Mouse (Mus musculus) right cerebral cortex, postnatal 36 days (tissue): ENCODE data around the gene Rasgrp2.

ENCODE experiments used
- DNase-seq, 2 experiments: peaks; one replicate each; pipeline ENCODE4 v3.0.0; 2022; ENCODE audit warnings: low spot score in 2 of 2, mixed read lengths in 1 of 2

The Rasgrp2 gene

DNA sequence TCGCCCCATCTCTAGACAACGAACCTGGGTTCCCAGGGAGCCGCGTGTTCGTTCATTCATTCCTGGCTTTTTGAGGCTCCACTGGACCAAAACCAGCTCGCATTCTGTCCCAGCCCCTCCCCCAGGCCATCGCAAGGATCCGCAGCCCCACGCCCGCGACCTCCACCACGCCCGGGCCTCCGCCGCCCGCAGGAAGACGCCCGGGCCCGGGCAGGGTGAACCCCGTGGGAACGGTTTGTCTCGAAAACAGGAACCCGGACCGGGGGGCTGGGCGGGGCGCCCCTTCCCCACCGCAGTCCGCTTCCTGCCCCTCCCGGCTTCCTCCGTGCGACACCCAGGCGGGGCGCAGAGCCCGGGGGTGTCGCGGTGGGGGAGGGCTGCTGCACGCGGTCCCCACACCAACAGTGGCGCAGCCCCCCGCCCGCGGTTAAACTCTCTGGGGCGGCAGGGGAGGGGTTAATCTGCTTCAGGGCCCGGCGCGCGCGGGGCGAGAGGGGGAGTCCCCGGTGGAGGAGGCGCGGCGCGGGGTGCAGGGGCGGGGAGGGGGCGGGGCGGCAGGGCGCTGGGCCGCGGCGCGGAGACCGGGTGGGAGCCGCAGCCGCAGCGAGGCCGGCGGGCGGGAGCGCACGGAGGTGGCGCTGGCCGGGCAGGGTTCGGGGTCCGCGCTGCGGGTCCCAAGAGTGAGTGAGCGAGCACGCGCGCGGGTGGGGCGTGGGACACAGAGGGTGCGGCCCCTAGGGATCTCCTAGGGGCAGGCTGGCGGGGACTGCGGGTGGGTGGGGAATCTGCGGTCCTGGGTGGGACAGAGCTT is at the start of gene Rasgrp2:
Gene Rasgrp2, plus strand, starts transcription at position 56 of the 811 bp plus-strand sequence.
- no peak for DNase-seq

DNA sequence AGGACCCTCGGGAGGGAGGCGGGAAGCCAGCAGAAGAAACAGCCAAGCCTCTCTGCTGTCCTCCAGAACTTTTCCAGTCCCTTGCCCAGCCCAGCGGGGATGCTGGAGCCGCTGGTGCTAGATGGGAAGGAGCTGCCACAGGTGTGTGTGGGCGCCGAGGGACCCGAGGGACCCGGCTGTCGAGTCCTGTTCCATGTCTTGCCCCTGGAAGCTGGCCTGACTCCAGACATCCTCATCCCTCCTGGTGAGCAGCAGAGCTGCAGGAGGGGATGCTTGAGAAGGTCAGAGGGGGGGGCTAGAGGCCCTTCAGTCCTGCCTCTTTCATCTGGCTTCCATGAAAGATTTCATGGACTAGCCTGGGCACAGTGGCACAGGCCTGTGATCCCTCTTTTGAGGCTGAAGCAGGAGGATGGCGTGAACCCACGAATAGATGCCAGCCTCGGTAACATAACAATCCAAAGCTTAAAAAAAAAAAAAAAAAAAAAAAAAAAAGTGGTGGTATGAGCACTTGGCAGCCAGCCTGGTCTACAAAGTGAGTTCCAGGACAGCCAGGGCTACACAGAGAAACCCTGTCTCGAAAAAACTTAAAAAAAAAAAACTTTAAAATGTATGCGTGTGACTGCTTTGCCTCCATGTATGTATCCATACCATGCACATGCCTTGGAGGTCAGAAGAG is 47.6 kb upstream of the Rasgrp2 start:
- no peak for DNase-seq

DNA sequence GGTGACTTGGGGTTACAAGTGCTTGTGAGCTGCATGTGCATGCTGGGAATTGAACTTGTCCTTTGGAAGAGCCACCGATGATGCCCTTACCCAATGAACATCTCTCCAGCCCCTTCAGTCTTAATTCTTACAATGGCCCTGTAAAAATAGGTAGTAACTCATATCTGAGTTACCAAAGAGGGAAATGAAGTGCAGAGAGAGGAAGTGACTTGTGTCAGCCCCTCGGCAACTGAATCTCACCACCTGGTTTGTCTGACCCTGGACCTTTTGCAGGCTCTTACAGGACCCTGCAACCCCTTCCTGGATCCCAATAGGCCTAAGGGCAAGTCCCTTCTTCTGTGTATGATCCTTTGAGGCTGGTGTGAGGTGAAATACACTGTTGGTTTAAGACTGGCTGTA is 47.0 kb upstream of the Rasgrp2 start:
- no peak for DNase-seq

DNA sequence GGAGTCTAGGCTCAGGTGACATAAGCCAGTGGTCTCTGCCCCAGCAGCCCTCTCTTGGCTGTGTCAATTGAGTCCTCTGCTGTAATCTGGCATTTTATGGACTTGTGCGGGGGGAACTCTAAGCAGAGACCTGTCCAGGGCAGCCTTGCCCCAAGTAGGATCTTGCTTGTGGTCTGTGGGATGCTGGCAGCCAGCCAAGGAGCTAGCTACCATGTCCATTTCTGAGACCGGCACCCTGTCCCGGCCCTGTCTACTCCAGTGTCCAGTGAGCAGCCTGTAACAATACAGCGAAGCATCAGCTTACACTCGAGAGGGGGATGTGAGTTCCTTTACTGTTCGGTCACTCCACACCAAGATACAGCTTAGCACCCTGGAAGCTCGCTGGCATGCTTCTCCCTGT is 45.1 kb upstream of the Rasgrp2 start:
- no peak for DNase-seq

DNA sequence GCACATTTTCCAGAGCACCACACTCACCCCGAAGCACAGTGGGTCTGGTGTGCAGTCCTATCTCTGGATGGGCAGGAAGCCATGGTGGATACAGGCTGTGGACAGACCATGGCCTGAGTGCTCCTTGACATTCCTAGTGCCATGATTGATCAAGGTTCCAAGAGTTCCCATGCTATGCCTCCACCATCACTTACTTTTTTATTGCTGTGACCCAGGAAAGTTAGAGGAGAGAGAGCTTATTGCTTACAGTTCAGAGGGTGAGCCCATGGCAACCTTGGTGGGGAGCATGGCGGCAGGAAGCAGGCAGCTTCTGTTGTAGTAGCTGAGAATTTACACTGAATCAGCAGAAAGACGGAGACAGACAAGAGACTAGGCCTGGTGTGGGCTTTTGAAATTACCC is 37.8 kb upstream of the Rasgrp2 start:
- no peak for DNase-seq

GRCm38 (mm10) chr19:6363091-6363410 is 36.1 kb upstream of the Rasgrp2 start:
- DNase-seq: no peak

DNA sequence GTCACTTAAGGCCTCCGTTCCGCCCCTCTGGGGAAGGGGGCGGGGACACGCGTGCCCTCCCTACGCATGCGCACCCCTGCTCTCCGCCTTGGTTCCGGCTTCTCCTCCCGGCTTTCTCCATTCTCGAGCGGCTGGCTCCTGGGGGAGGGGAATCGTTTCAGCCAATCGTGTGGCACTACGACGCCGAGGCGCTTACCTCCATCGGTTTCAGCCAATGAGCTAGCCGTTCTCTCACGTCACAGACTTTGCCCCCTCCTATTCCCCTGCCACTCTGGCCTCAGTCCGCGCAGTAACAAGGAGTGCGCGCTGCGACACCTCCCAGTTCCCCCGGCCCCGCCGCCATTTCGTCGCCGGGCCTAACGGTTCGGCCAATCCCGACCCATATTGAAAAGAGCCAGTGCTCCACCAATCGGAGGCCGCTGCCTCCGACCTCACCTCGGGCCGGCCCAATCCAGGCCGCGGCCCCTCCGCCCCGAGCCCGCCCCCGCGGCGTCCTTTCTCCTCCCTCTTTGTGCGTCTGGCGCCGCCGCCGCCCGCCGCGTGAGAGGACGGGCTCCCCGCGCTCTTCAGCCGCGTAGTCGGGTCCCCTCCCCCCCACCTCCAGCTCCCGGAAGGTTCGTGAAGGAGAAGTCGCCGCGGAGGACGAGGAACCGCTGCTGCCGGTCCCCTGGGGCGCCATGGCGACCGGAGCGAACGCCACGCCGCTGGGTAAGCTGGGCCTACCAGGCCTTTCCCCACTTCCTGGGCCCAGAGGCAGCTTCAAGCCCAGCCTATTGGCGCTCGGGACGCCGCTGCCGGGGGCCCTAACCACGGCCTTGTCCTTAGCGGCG is 35.5 kb upstream of the Rasgrp2 start, which contains the start of gene Sf1:
Gene Sf1, plus strand, starts transcription at position 280 of the 830 bp plus-strand sequence.
- peak; percentile 100 for DNase-seq

DNA sequence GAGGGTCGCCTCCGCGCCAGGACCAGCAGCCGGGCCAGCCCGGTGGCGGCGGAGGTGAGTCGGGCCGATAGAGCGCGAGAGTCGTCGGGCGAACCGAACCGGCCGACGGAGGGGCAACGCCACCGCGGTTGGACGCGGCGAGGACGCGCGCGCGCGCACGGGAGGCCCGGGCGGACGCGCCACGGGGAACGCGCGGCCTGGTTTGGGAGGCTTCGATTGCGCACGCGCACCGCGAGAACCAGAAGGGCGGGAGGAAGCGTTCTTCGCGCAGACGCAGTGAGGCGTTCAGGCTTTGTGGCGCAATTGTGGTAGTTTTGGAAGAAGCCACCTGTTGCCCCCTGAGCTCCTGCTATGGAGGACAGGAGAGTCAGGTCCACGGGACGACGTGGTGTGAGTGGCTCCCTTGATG is 34.8 kb upstream of the Rasgrp2 start:
- DNase-seq: peak; percentile 84 to 85

DNA sequence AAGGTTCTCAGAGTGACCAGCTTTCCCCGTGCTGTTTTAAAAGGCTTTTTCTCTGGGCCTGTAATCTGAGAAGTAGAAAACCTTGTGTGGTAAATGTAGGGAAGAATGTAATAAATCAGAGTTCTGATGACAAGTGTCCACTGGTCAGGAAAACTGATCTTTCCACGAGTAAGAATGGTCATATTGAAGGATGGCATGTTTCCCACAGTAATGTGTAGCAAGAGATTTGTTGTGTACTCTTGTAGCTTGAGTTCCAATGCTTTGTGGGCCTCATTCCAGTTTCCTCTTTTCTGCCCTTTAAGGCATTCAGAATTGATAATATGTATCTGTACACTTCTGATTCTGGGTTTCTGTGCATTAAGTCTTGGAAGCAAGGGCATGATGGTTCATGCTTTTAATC is 34.3 kb upstream of the Rasgrp2 start:
- no peak for DNase-seq

DNA sequence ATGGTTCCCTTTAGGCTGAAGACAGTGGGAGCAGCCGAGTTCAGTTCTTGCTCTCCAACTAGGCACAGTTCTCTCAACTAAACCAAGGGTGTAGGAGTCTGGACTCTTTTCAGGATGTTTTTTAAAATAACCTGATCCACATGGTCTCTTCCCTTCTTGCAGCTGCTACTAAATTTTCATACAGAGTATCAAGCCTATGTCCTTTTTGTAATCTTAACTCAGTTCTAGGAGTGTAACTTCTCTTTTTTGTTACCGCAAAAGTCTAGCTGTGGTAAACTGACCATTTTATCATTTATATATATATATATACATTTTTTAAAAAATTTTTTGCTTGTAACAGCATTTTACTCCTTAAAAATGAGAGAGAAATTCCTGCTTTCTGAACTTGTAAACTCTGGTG is 29.0 kb upstream of the Rasgrp2 start:
- no peak for DNase-seq

- no peak for DNase-seq
Measured at GRCm38 (mm10) chr19:6372433-6372832, 26.7 kb upstream of the Rasgrp2 start.

DNA sequence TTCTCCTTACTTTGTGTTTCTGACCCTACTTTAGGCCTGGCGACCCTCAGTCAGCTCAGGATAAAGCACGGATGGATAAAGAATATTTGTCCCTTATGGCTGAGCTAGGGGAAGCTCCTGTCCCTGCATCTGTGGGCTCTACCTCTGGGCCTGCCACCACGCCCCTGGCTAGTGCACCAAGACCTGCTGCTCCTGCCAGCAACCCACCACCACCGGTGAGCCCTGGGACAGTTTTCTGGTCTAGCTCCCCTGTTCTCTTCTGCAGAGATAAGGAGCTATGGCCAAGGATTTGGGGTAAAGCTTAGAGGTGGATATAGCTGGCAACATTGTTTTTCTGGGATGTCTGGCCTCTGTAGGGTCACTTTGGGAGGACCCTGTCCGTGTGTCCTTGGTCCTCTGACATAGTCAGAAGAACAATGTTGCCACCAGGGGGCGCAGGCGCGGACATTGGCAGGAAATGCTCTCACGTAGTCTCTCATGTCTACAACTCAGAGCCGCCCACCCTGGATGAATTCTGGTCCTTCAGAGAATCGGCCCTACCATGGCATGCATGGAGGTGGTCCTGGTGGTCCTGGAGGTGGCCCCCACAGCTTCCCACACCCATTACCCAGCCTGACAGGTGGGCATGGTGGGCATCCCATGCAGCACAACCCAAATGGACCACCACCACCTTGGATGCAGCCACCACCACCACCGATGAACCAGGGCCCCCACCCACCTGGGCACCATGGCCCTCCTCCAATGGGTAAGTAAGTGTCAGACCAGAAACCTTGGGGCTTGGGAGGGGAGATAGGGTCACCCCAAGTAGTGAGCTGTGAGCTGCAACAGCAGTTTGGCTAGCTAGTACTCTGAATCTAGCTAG is 25.4 kb upstream of the Rasgrp2 start:
- peak in 1 of 2 experiments; percentile 56 for DNase-seq

- no peak for DNase-seq
Measured at GRCm38 (mm10) chr19:6374571-6374970, 24.6 kb upstream of the Rasgrp2 start.

DNA sequence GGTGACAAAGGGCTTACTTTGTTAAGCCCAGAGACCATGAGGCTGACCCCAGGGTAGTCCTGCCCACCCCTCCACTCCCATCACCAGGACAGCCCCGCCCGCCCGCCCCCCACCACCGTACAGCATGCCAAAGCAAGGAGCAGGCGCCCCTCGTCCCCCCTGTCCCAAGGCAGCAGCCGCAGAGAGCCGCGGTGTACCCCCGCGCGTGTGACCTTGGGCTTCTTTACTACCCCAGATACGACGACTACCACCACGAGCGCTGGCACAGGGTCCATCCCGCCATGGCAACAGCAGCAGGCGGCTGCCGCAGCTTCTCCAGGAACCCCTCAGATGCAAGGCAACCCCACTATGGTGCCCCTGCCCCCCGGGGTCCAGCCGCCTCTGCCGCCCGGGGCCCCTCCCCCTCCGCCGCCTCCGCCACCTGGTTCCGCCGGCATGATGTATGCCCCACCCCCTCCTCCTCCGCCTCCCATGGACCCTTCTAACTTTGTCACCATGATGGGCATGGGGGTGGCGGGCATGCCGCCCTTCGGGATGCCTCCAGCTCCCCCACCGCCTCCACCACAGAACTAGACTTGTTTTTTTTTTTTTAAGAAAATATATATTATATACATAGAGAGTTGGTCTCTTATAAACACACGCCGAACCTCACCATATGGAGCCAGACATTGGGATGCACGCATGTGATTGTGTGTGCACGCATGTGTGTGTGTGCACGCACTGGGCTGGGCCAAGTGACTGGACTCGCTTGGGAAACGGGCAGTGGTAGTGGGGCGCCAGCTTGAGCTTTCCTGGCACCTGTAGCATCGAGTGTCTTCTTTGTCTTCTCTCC is 23.5 kb upstream of the Rasgrp2 start:
- no peak for DNase-seq

GRCm38 (mm10) chr19:6376255-6376564 is 22.9 kb upstream of the Rasgrp2 start:
- no peak for DNase-seq

DNA sequence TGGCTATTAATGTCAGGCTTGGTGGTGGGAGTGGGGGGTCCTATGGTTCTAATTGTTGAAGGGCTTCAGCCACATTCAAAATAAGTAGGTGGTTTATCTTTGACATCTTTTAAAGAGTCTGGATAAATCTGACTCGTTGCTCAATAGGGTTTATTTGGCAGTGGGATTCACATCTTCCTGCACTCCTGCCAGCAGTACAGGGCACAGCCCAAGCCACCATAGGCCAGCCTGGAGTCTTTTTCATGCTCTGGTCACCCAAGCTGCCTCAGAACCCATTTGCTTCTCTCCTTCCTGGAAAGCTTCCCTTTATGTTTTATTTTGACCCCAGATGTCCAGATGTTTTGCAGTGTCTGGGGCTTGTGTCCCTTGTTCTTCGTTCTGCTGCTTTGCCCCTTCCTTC is 22.5 kb upstream of the Rasgrp2 start:
- DNase-seq: no peak

DNA sequence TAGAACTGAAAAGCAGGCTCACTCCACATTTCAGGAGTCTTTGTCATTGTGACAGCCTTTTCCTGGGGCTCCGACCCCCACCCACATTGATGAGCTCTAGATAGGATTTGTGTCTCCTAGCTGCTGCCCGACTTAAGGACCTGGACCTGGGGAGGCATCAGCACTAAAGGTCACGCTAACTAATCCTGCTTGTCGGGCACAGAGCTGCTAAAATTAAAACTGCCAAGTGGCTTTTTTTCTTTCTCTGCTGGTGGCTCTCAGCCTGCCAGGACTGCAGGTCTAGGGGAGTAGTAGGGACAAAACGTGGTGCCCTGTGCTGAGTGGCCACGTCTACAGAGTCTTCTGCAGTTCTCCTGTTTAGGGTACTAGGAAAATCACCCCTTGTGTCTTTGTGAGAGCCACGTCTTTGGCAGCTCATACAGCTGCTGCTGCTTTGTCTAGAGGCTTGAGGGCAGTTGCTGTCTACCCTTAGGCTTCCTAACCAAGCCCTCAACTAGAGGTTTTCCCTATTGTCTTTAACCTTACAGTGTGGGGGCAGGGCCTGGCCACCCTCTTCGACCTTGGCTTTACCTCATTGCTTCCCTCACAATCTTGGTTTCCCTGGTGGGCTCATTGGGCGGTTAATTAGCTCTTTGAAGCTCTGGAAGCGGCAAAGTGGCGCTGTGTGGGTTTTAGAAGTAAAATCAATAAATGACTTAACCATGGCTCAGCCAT is 21.7 kb upstream of the Rasgrp2 start:
- DNase-seq: no peak

DNA sequence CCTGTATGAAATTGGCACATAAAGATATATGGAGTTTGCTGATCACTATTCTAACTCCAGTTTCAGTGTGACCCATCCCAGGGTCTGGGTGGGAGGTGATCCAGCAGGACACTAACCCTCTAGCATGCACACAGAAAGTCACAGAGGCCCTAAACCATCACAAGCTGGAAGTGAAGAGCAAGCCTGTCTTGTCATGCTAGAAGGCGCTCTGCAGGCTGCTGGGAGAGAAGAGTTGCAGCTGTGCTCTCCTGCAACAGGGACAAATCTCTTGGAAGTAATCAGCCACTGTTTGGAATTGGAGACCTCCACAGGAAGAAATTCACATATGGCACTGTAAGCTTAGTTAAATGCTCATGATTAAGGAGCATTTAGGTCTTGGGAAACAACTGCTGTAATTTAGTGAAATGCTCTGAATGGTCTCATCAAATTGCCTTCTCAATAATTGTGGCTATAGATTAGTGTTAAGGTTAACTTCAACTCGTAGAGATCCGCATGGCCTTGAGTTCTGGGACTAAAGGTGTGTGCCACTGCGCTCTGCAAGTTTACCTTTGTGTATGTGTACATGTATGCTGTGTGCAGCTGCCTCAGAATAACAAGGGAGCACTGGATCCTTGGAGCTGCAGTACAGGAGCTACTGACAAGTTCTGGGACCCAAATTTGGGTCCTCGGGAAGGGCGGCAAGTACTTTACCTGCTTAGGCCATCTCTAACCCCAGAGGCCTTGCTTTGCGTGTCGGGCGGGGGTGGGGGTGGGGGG is 18.6 kb upstream of the Rasgrp2 start:
- DNase-seq: no peak

- no peak for DNase-seq
Measured at GRCm38 (mm10) chr19:6381238-6381637, 17.9 kb upstream of the Rasgrp2 start.
